Mouse (Mus musculus) layer of hippocampus, adult 2 months (tissue): ENCODE data around the gene Fam221a. TPM values are rescaled to one million over a fixed set of nuclear protein-coding genes. Genes with fewer than 3 reads are reported as not detected.
A peak's percentile ranks its signal among the peaks of the same experiment; 100 is the strongest.

Source experiments
- DNase-seq, 2 experiments: peaks; one replicate each; pipeline ENCODE4 v3.0.0; 2022; ENCODE audit warnings: low spot score in 2 of 2
- H3K27ac ChIP-seq: fragments of 200-600 bp; 2 replicates; pipeline ENCODE4 v1.8.1; 2022
- H3K4me3 ChIP-seq: fragments of 200-600 bp; 2 replicates; pipeline ENCODE4 v1.8.1; 2022; ENCODE audit warnings: mild to moderate bottlenecking
- CTCF ChIP-seq: fragments of 200-600 bp; conservative IDR thresholded peaks from 2 replicates; pipeline ENCODE4 v1.8.1; 2022; ENCODE audit warnings: antibody characterized with exemption, mild to moderate bottlenecking, moderate library complexity
- long read RNA-seq, 2 experiments: library from polyadenylated mRNA; stranded (forward); transcript quantifications; one replicate each; pipeline ENCODE4 v2.0.0; 2021; ENCODE audit warnings: borderline mapping rate in 2 of 2
- total RNA-seq, 2 experiments: library from RNA; stranded (reverse); gene quantifications; 2 replicates each; pipeline ENCODE4 v1.2.3; 2021

Gene Fam221a
- total RNA-seq: 1 to 10 TPM in 1 of 2 experiments, under 1 TPM in 1; 0.91 to 1.0 TPM
- long read RNA-seq, experiment 1: 0 reads
- long read RNA-seq, experiment 2: 0 reads

DNA sequence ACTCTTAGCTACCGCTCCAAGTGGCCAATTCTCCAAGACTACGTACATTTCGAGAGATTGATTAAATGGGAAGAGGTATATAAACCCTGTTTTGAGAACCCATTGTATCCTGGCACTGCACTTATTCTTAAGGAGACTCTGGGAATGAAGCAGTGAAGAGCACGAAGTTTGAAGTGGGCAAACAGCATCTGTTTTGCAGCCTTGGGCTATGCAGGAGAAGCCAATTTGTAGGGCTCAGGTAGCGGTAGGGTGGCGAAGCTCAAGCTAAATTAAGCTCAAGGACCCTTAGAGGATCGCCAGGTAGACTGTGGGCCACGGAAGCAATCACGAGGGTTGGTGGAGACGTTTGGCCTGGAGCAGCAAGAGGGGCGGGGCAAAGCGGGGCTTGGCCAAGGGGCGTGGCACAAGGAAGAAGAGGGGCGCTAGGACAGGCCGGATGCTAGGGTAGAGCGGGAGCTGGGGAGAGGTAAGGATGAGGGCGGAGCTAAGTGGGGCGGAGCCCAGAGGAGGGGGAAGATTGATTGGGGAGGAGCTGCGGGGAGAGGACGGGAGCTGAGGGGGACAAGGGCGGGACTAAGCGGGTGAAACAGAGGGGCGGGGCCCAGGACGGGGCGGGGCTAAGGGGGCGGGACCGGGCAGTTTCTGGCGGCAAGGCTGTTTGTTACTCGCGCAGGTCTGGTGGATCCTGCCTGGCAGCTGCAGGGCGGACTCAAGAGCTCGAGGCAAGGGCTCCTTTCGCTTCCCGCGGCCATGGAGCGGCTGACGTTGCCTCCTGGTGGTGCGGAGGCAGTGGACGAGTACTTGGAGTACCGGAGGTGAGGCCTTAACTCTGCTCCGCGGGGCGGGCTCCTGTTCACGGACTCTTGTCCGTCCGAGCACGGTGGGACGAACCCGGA, at the start of gene Fam221a:
Gene Fam221a (plus strand): TSS at position 581 of the 896 bp plus-strand sequence.
- peak within 1 kb of the TSS; percentile 59 for H3K4me3 ChIP-seq
- H3K27ac ChIP-seq: 0 out of 2 replicates have a peak within 1 kb of the TSS, but pooled peaks have one; percentile 28
- peak; percentile 37 for TF ChIP-seq CTCF
- peak; percentile 60 to 62 for DNase-seq

DNA sequence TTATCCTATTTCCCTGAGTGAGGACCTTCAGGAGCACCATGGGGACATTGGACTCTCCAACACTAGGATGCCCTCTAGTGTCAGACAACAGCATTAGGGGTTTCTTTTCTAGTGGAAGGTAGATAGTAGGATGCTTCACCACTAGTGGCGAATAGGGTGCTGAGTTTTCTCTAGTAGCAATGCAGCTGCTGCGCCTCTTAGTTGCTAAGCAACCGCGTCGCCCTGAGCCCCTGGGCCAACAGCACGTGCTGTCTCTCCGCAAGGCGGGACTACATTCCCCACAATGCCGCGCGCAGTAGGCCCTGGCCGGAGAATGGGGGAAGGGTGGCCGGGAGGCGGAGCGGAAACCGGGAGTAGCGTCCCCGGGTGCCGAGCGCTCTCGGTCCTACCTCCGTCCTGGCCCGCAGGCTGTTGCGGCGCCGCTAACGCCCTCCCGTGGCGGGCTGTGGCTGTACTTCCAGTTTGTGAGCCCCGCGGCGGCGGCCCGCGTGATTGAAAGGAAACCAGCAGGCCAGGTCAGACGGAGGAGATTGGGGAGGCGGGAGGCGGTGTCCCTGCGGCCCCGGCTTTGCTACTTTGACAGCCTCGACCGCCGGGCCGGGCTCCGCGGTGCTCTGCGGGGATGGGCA, 48.5 kb upstream of the Fam221a start, which contains the start of gene Ccdc126:
Gene Ccdc126 (plus strand): TSS at position 309 of the 629 bp plus-strand sequence.
- Histone ChIP-seq H3K4me3 (peak within 1 kb of the TSS; percentile 82), H3K27ac (peak within 1 kb of the TSS; percentile 96)
- peak; percentile 97 for DNase-seq
- peak; percentile 83 for TF ChIP-seq CTCF

GRCm38 (mm10) chr6:49319595-49320315, 47.8 kb upstream of the Fam221a start:
- H3K4me3 ChIP-seq: peak overlapping the region; percentile 82
- peak overlapping the region; percentile 96 for H3K27ac ChIP-seq
- peak; percentile 21 to 30 for DNase-seq
- TF ChIP-seq CTCF: no peak

GRCm38 (mm10) chr6:49321341-49321740, 46.2 kb upstream of the Fam221a start:
- no peak overlapping the region for H3K4me3 ChIP-seq
- no peak for TF ChIP-seq CTCF
- DNase-seq: no peak
- no peak overlapping the region for H3K27ac ChIP-seq

- H3K27ac ChIP-seq: no peak overlapping the region
- no peak for DNase-seq
- no peak for TF ChIP-seq CTCF
- no peak overlapping the region for H3K4me3 ChIP-seq
These were observed 45.5 kb upstream of the Fam221a start for GRCm38 (mm10) chr6:49322056-49322455.

- no peak for TF ChIP-seq CTCF
- DNase-seq: no peak
- H3K27ac ChIP-seq: no peak overlapping the region
- no peak overlapping the region for H3K4me3 ChIP-seq
These were observed 44.6 kb upstream of the Fam221a start for GRCm38 (mm10) chr6:49322986-49323385.

DNA sequence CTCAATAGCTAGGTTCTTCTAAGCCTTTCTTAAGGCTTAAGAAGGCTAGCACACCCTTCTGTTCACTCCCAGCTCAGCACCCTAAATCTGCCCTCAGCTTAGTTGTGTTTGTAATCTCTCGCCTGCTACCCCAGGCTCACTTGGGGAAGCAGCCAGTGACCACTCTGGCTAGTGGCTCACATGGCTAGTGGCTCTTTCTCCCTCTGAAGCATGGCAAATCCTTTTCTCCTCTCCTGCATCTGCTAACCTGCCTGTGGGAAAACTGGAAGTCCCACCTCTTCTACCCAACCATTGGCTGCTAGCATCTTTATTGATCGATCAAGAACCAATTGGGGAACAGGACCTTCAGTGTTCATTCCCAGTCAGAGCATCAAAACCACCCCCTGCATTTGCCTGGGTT, 43.0 kb upstream of the Fam221a start:
- no peak for TF ChIP-seq CTCF

DNA sequence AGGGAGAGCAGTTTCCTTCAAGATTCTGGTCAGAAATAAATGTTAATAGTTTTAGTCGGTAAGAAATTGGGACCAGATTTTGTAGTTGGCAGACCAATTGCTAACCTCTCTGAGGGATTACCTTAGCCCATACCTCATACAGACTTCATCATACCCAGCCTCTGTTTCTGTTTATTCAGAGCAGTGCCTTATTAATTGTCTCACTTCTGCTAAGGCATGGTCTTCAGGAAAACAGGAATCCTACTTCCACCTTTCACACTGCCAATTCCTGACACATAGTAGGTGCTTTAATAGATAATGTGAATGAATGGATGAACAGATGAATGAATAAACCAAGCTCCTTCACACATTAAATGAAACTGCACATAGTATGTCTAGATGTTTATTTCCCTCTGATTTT, 42.2 kb upstream of the Fam221a start:
- no peak overlapping the region for H3K27ac ChIP-seq
- no peak overlapping the region for H3K4me3 ChIP-seq
- TF ChIP-seq CTCF: no peak
- no peak for DNase-seq

More for the DNA sequence above, 43.0 kb upstream of the Fam221a start:
- no peak overlapping the region for H3K4me3 ChIP-seq
- no peak overlapping the region for H3K27ac ChIP-seq
- no peak for DNase-seq

DNA sequence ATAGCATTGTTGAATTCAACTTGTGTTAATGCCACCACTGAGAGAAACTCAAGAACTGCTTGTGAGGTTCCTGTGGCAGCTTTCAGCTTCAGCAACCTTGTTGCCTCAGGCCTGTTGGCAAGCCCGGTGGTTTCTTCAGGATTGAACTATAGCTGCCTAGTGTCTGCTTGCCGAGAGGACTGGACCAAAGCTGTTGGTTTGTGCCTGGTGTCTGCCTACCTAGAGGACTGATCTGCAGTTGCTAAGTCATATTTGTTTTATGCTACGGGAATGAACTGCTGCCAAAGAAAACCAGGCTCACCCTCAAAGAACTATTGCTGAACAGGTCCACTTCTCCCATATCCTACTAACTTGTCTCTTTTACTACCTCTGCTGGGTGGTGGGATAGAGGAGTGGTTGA, 40.7 kb upstream of the Fam221a start:
- DNase-seq: no peak
- TF ChIP-seq CTCF: no peak
- Histone ChIP-seq H3K4me3 (no peak overlapping the region), H3K27ac (no peak overlapping the region)

DNA sequence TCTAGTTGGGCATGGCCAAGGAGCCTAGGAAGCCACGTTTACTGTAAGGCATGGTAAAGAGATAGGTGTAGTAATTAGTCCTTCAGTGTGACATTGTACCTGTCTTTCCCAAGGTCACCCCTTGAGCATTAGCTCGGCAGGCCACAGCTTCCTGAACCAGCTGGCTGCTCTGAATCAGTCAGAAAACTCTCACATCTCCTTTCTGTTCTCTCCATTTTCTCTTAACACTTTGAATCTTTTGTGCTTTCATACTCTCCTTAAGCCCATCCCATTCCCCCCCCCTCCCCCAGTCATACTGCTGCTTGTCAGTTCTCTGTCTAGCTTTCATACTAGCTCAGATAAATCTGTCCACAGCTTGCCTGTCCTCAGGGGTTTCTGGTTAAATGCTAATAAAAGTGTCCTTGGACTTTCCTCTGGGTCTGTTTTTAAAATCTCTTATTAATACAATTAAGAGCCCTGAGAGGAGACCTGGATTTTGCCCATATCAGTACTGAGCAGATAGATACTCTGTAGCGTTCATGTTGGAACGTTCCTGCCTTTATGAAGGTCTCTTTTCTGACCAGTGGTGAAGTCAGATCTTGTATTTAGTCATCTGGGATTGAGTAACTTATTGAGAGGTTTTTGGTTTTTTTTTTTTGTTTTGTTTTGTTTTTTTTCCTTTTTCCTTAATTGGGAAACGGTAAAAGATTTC, 36.0 kb upstream of the Fam221a start:
- no peak for TF ChIP-seq CTCF
- Histone ChIP-seq H3K4me3 (no peak overlapping the region), H3K27ac (no peak overlapping the region)
- DNase-seq: no peak

DNA sequence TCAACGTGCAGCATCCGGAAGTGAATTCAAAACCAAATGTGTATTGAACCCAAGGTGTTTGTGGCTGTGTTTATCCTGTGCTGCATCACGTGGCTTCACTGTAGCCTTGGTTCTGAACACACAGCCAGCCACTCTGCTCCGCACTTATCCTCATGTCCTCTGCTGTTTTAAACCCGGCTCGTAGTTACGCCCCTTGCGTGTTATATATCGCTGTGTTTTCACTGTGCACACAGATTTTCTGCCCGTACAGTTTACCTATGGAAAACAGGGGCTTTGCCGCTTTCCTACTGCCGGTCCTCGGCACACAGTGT, 35.5 kb upstream of the Fam221a start:
- no peak overlapping the region for H3K27ac ChIP-seq
- no peak for DNase-seq
- H3K4me3 ChIP-seq: no peak overlapping the region
- TF ChIP-seq CTCF: no peak

DNA sequence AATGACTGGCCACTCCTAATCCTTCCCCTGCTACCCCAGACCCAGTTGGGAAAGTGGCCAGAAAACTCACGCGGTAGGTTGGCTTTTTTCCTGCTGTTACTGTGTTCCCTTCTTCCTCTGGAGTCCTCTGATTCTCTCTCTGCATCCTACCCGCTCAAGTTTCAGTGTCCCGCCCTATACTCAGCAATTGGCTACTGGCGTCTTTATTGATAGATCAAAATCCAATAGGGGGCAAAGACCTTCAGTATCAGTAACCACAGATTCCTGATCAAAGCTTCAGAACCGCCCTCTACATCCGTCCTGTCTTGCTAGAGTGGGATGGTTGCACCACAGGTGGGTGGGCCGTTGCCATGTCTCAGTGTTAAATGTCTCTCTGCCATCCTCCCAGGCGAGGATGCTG, 29.0 kb upstream of the Fam221a start:
- TF ChIP-seq CTCF: no peak
- no peak for DNase-seq
- no peak overlapping the region for H3K27ac ChIP-seq
- H3K4me3 ChIP-seq: no peak overlapping the region

DNA sequence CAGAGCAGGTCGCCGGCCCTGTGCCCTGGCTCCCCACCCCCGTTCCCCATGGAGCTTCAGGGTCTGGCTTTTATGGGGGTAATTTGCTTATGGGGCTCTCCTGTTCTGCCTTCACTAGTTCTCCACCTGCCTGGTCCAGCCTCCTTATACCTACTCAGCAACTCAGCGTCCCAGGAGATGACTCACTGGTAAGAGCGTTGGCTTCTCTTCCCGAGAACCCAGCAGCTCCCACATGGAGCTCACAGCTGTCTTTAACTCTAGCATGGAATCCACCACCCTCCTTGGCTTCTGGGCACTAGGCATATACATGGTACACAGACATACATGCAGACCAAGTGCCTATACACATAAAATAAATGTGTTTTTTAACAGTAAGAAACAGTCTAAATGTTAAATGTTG, 28.4 kb upstream of the Fam221a start:
- H3K27ac ChIP-seq: no peak overlapping the region
- no peak for DNase-seq
- H3K4me3 ChIP-seq: no peak overlapping the region
- no peak for TF ChIP-seq CTCF
